Mouse (Mus musculus) liver, embryonic 14.5 days (tissue): ENCODE measurements around the gene 0610030E20Rik.

ENCODE experiments used
- CTCF ChIP-seq: IDR thresholded peaks from 2 replicates; pipeline ENCODE4 v1.5.1; 2016; ENCODE audit warnings: antibody characterized with exemption, low read depth, control low read depth
- EP300 ChIP-seq: IDR thresholded peaks from 2 replicates; pipeline ENCODE4 v1.6.1; 2016; ENCODE audit warnings: antibody characterized with exemption, low read depth

- TF ChIP-seq EP300 (peak; percentile 69), CTCF (no peak)
These were observed 23.2 kb upstream of the 0610030E20Rik start for GRCm38 (mm10) chr6:72323786-72324508.
